Mouse (Mus musculus): ENCODE measurements around the gene Lix1l. TPM values are rescaled to one million over a fixed set of nuclear protein-coding genes. Genes with fewer than 3 reads are reported as not detected.

The Lix1l gene
- polyA plus RNA-seq, 1 experiment from 2014 or later: 4.7 TPM

DNA sequence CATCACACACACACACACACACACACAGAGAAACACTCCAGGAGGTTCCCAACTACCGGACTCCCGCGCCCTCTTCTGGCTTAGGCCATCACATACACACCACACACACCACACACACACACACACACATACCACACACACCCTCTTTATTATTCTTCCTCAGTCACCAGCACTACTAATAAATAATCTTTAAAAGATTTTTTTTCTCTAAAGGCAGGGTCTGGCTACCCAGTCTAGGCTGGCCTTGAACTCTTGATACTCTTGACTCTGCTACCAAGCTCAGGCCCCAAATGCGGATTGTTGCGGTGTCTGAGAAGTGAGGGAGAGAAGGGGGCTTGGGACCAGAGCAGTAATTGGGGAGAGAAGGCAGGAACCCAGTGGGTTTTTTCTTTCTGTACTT, 6.1 kb upstream of the Lix1l start:
- ATAC-seq: no peak

DNA sequence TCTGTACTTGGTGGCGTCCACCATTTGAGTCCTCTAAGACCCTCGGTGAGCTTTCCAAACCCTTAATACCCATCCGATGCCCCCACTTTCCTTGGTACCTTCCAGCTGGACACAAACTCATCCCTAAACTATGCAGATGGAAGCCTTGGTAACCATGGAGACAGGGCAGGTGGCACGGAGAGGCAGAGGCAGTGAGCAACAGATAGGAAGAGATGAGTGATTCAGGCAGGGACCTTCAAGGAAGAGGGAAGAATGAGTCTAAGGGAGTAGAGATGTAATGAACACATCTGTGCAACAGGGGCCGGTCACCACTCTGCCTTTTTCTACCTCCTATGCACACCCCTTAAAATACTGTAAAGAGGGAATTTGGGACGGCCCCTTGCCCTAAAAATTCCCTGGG, 5.3 kb upstream of the Lix1l start:
- H3K4me1 ChIP-seq (ENCODE audit: control insufficient read depth, insufficient read depth, low read length): peaks cover 47% of the 10 kb centered on the region
- no peak for ATAC-seq
- no peaks in the 10 kb centered on the region for H3K27me3 ChIP-seq (ENCODE audit: control insufficient read depth, insufficient read depth, low read depth, low read length)
- 25% methylated on average over 6 of the region's 6 CpGs for WGBS
- H3K4me3 ChIP-seq (ENCODE audit: low read depth, low read length): peak overlapping the region; percentile 57
- H3K4me2 ChIP-seq (ENCODE audit: low read length): peak overlapping the region; percentile 85
- peak overlapping the region; percentile 66 for H3K27ac ChIP-seq (ENCODE audit: low read length)
- no peaks in the 10 kb centered on the region for H3K9me3 ChIP-seq (replicated peaks; ENCODE audit: control insufficient read depth, low read length, poor library complexity, severe bottlenecking)
- H3K36me3 ChIP-seq (ENCODE audit: control insufficient read depth, insufficient read depth, low read length): no peaks in the 10 kb centered on the region
- peak overlapping the region; percentile 85; the same call in 1 of the 2 replicates for H3K9ac ChIP-seq (ENCODE audit: low read depth, low read length)

More for the DNA sequence above, 6.1 kb upstream of the Lix1l start:
- H3K4me2 ChIP-seq (ENCODE audit: low read length): no peak overlapping the region
- H3K4me1 ChIP-seq (ENCODE audit: control insufficient read depth, insufficient read depth, low read length): peaks cover 42% of the 10 kb centered on the region
- H3K9ac ChIP-seq (ENCODE audit: low read depth, low read length): no peak overlapping the region
- no peak overlapping the region for H3K4me3 ChIP-seq (ENCODE audit: low read depth, low read length)
- no peaks in the 10 kb centered on the region for H3K27me3 ChIP-seq (ENCODE audit: control insufficient read depth, insufficient read depth, low read depth, low read length)
- WGBS: 80% methylated on average over 5 of the region's 5 CpGs
- H3K27ac ChIP-seq (ENCODE audit: low read length): no peak overlapping the region
- no peaks in the 10 kb centered on the region for H3K9me3 ChIP-seq (replicated peaks; ENCODE audit: control insufficient read depth, low read length, poor library complexity, severe bottlenecking)
- H3K36me3 ChIP-seq (ENCODE audit: control insufficient read depth, insufficient read depth, low read length): no peaks in the 10 kb centered on the region

DNA sequence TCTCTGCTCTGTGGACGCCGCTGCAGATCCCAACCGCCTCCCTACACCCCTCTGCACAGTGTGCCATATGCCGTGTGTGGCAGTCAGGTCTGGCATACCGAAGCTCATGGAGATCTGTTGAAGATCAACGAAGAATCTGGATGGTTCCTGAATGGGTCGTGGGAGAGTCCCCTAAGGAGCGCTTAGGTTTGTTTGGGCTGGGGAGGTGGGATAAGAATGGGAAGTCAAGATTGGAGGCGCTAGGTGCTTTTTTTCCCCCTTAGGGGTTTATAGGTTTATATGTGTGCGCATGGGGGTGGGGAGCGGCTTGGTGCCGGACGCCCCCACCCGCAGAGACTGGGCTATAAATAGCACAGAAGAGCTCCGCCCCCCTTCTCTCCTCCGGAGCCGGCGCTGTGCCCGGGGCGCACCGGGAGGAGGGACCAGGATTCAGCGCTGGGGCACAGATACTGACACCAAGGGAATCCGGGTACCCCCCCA, 4.7 kb upstream of the Lix1l start, which contains the start of gene Ankrd34a:
Gene Ankrd34a, plus strand, starts transcription at position 409 of the 480 bp plus-strand sequence.
- under 1% methylated on average over 22 of the region's 23 CpGs for WGBS
- ATAC-seq: no peak
- Histone ChIP-seq H3K4me1 (ENCODE audit: control insufficient read depth, insufficient read depth, low read length) (peaks cover 47% of the 10 kb centered on the region), H3K4me3 (ENCODE audit: low read depth, low read length) (peak within 1 kb of the TSS; percentile 57), H3K27me3 (ENCODE audit: control insufficient read depth, insufficient read depth, low read depth, low read length) (no peaks in the 10 kb centered on the region), H3K9me3 (replicated peaks; ENCODE audit: control insufficient read depth, low read length, poor library complexity, severe bottlenecking) (no peaks in the 10 kb centered on the region), H3K9ac (ENCODE audit: low read depth, low read length) (peak within 1 kb of the TSS; percentile 85), H3K4me2 (ENCODE audit: low read length) (peak within 1 kb of the TSS; percentile 85), H3K27ac (ENCODE audit: low read length) (peak within 1 kb of the TSS; percentile 66), H3K36me3 (ENCODE audit: control insufficient read depth, insufficient read depth, low read length) (no peaks in the 10 kb centered on the region)

DNA sequence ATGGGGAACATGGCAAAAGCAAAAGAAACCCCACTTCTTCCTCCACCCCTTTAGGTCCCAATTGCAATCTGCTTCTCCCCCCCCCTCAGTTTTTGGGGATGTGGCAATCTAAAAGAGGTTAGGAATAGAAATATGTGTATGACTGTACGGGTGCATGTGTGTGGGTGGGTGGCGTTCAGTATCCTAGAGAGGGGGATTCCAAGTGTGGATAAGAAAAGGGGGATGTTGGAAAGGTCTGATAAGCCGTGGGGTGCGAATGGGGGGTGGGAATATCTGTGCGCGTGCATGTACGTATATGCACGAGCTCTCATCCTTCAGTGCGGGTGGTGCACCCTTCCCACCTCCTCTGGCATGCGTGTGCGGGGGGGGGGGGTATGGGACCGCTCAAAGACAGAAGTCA, 4.1 kb upstream of the Lix1l start:
- no peaks in the 10 kb centered on the region for H3K27me3 ChIP-seq (ENCODE audit: control insufficient read depth, insufficient read depth, low read depth, low read length)
- H3K4me1 ChIP-seq (ENCODE audit: control insufficient read depth, insufficient read depth, low read length): peaks cover 49% of the 10 kb centered on the region
- H3K36me3 ChIP-seq (ENCODE audit: control insufficient read depth, insufficient read depth, low read length): no peaks in the 10 kb centered on the region
- peak overlapping the region; percentile 57 for H3K4me3 ChIP-seq (ENCODE audit: low read depth, low read length)
- H3K9ac ChIP-seq (ENCODE audit: low read depth, low read length): peak overlapping the region; percentile 85
- 0% methylated on average over 8 of the region's 12 CpGs for WGBS
- peak overlapping the region; percentile 66 for H3K27ac ChIP-seq (ENCODE audit: low read length)
- H3K9me3 ChIP-seq (replicated peaks; ENCODE audit: control insufficient read depth, low read length, poor library complexity, severe bottlenecking): no peaks in the 10 kb centered on the region
- ATAC-seq: no peak
- H3K4me2 ChIP-seq (ENCODE audit: low read length): peak overlapping the region; percentile 85

DNA sequence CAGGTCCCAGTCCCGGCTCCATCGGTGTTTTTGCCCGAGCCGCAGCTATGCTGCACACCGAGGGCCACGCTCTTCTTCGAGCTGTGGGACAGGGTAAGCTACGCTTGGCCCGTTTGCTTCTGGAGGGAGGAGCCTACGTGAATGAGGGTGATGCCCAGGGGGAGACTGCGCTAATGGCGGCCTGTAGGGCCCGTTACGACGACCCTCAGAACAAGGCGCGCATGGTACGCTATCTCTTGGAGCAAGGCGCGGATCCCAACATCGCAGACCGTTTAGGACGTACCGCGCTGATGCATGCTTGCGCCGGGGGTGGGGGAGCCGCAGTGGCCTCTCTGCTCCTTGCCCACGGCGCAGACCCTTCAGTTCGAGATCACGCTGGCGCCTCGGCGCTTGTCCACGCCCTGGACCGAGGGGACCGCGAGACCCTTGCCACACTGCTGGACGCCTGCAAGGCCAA, 3.5 kb upstream of the Lix1l start:
- H3K9ac ChIP-seq (ENCODE audit: low read depth, low read length): peak overlapping the region; percentile 85
- 0 out of 2 replicates have a peak, but pooled peaks have one; percentile 2 for ATAC-seq
- WGBS: under 1% methylated on average over 40 of the region's 40 CpGs
- H3K9me3 ChIP-seq (replicated peaks; ENCODE audit: control insufficient read depth, low read length, poor library complexity, severe bottlenecking): no peaks in the 10 kb centered on the region
- H3K27ac ChIP-seq (ENCODE audit: low read length): peak overlapping the region; percentile 66
- H3K4me2 ChIP-seq (ENCODE audit: low read length): peak overlapping the region; percentile 85
- peak overlapping the region; percentile 57 for H3K4me3 ChIP-seq (ENCODE audit: low read depth, low read length)
- no peaks in the 10 kb centered on the region for H3K36me3 ChIP-seq (ENCODE audit: control insufficient read depth, insufficient read depth, low read length)
- peaks cover 52% of the 10 kb centered on the region for H3K4me1 ChIP-seq (ENCODE audit: control insufficient read depth, insufficient read depth, low read length)
- H3K27me3 ChIP-seq (ENCODE audit: control insufficient read depth, insufficient read depth, low read depth, low read length): no peaks in the 10 kb centered on the region

DNA sequence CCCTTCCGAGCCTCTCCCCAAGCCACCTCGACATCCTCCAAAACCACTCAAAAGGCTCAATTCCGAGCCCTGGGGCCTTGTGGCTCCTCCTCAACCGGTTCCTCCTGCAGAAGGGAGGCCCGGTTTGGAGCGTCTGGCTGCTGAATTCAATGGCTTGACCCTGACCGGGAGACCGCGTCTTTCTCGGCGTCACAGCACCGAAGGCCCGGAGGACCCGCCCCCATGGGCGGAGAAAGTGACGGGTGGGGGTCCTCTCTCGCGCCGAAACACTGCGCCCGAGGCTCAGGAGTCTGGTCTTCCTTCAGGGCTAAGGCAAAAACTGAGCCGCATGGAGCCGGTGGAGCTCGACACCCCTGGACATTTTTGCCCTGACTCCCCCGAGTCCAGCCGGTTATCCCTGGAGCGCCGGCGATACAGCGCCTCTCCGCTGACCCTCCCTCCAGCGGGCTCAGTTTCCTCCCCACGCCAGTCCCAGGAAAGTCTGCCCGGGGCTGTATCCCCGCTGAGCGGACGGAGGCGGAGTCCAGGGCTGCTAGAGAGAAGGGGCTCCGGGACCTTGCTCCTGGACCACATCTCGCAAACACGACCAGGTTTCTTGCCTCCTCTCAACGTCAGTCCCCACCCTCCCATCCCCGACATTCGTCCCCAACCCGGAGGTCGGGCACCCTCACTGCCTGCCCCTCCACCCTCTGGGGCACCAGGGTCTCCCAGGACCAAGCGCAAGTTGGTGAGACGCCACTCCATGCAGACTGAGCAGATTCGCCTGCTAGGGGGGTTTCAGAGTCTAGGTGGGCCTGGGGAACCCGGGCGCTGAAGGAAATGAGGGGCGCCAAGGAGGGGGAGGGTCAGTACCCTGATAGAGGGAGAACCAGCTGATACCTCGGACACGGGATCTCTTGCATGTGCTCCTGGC, 2.5 kb upstream of the Lix1l start:
- Histone ChIP-seq H3K4me2 (ENCODE audit: low read length) (peak overlapping the region; percentile 85), H3K36me3 (ENCODE audit: control insufficient read depth, insufficient read depth, low read length) (no peaks in the 10 kb centered on the region), H3K4me3 (ENCODE audit: low read depth, low read length) (peak overlapping the region; percentile 57), H3K27me3 (ENCODE audit: control insufficient read depth, insufficient read depth, low read depth, low read length) (no peaks in the 10 kb centered on the region), H3K9ac (ENCODE audit: low read depth, low read length) (peak overlapping the region; percentile 85), H3K4me1 (ENCODE audit: control insufficient read depth, insufficient read depth, low read length) (peaks cover 52% of the 10 kb centered on the region), H3K27ac (ENCODE audit: low read length) (peak overlapping the region; percentile 66), H3K9me3 (replicated peaks; ENCODE audit: control insufficient read depth, low read length, poor library complexity, severe bottlenecking) (no peaks in the 10 kb centered on the region)
- 1% methylated on average over 54 of the region's 54 CpGs for WGBS
- no peak for ATAC-seq

DNA sequence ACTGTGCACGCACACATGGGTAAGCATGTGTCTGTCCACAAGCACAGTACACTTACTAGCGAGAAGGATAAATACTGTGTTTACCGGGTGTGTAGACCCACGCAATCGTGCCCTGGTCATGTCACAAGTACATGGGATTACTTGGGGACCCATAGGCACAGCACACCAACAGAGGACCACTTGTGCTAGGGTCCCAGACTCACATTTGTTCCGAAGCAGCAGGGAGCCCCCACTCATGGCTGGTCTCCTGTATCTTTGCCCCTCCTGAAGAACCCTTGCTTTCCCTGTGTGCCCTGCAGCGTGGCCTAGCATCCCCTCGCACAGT, 1.9 kb upstream of the Lix1l start:
- Histone ChIP-seq H3K27ac (ENCODE audit: low read length) (no peak overlapping the region), H3K36me3 (ENCODE audit: control insufficient read depth, insufficient read depth, low read length) (no peaks in the 10 kb centered on the region), H3K9me3 (replicated peaks; ENCODE audit: control insufficient read depth, low read length, poor library complexity, severe bottlenecking) (no peaks in the 10 kb centered on the region), H3K27me3 (ENCODE audit: control insufficient read depth, insufficient read depth, low read depth, low read length) (no peaks in the 10 kb centered on the region), H3K9ac (ENCODE audit: low read depth, low read length) (no peak overlapping the region; the same call in 1 of the 2 replicates), H3K4me2 (ENCODE audit: low read length) (peak overlapping the region; percentile 85), H3K4me1 (ENCODE audit: control insufficient read depth, insufficient read depth, low read length) (peaks cover 58% of the 10 kb centered on the region), H3K4me3 (ENCODE audit: low read depth, low read length) (no peak overlapping the region; the same call in 1 of the 2 replicates)
- no peak for ATAC-seq
- WGBS: 45% methylated on average over 8 of the region's 8 CpGs

DNA sequence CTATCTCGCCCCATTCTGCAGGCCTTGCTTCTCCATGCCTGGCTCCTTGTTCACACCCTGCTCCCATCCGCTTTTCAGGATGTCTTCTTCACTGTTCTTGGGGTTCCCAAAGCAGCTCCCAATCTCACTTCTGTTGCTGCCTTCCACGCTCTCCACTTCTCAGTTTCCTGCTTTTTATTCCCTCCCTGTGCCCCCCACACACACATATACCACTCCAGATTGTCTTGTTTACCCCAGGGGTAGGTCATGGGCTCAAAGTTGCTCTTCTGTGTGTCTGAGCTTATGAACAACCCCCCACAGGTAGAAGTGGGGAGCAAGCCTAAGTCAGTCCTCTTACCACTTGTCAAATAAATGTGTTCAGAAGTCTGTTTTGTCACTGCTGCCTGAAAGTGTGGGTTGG, 1.5 kb upstream of the Lix1l start:
- no peak overlapping the region for H3K4me3 ChIP-seq (ENCODE audit: low read depth, low read length)

DNA sequence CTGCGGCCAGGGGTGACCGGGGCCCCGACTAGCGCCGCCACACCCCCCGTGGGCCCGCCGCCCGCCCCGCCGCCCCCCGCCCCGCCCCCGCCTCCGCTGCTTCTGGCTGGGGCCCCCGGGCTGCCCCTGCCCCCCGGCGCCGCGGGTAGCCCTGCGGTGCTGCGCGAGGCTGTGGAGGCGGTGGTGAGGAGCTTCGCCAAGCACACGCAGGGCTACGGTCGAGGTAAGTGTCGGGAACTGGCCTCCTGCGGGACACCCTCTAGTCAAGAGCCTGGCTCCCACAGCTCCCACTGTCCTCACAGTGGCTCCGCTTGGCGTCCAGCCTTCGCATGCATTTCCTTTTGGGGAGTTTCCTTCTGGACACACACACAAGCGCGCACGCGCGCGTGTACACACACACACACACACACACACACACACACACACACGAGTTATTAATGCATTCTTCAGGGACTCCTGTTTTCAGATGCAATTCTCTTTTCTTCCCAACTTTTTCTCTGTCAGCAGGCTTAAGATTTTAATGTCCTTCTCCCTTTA, 370 bp downstream of the Lix1l start:
- Histone ChIP-seq H3K36me3 (ENCODE audit: control insufficient read depth, insufficient read depth, low read length) (no peaks in the 10 kb centered on the region), H3K9me3 (replicated peaks; ENCODE audit: control insufficient read depth, low read length, poor library complexity, severe bottlenecking) (no peaks in the 10 kb centered on the region), H3K4me3 (ENCODE audit: low read depth, low read length) (peak overlapping the region; percentile 89), H3K9ac (ENCODE audit: low read depth, low read length) (peak overlapping the region; percentile 95), H3K27ac (ENCODE audit: low read length) (peak overlapping the region; percentile 94), H3K4me2 (ENCODE audit: low read length) (peak overlapping the region; percentile 88), H3K27me3 (ENCODE audit: control insufficient read depth, insufficient read depth, low read depth, low read length) (no peaks in the 10 kb centered on the region), H3K4me1 (ENCODE audit: control insufficient read depth, insufficient read depth, low read length) (peaks cover 62% of the 10 kb centered on the region)
- peak; percentile 58 for ATAC-seq
- under 1% methylated on average over 18 of the region's 40 CpGs for WGBS

More for the DNA sequence above, 1.5 kb upstream of the Lix1l start:
- Histone ChIP-seq H3K9ac (ENCODE audit: low read depth, low read length) (no peak overlapping the region), H3K4me2 (ENCODE audit: low read length) (no peak overlapping the region; the same call in 1 of the 2 replicates), H3K36me3 (ENCODE audit: control insufficient read depth, insufficient read depth, low read length) (no peaks in the 10 kb centered on the region), H3K4me1 (ENCODE audit: control insufficient read depth, insufficient read depth, low read length) (peaks cover 62% of the 10 kb centered on the region), H3K9me3 (replicated peaks; ENCODE audit: control insufficient read depth, low read length, poor library complexity, severe bottlenecking) (no peaks in the 10 kb centered on the region), H3K27me3 (ENCODE audit: control insufficient read depth, insufficient read depth, low read depth, low read length) (no peaks in the 10 kb centered on the region), H3K27ac (ENCODE audit: low read length) (no peak overlapping the region)
- WGBS: 74% methylated on average over 3 of the region's 3 CpGs
- ATAC-seq: no peak
